Mouse (Mus musculus): ENCODE measurements around the gene Slc6a9.

Slc6a9 gene

DNA sequence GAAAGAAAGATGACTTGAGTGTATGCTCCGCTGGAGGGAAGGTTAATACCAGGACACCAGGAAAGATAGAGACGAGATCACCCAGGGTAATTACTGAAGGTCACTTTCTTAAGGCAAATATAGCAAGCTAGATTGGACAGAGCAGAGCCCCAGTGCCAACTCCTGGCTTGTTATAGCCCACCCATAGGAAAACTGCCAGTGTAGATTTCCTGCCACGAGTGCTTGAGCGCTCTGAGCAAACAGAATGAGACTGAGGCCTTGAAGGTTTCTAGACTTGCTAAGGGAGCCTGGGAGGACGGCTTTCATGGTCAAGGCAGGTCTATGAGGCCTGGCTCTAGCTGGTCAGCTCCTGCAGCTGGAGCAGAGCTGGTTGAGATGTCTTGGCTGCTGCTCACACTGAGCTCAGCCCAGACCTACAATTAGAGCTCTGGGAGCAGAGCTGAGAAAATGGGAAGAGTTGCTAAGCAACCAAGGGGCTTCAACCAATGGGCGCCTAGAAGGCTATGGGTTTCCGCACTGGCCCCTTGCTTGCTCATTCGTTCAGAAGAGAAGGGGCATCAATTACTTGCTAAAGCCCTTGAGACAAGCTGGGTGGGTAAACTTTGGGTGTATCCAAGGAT lies 74.6 kb downstream of the Slc6a9 start:
- no peak for DNase-seq (ENCODE audit: low read depth, low spot score)

DNA sequence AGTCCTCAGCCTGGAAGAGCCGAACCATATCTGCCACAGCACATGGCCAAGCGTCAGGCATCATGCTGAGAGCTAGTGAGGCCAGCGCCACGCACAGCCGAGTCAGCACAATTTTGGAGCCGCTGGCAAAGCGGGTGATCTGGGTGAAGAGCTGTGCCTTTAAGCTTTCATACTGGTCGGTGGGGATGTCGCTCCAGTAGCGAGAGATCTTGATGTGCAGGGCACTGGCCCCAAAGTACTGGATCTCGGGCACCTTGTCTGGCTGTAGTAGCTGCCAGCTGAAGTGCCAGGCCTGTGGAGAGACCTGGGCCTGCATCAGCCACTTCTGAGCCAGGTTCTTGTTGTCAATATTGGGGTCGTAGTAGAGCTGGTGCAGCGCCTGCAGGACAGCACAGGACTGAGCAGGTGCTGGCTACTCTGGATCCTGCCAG lies 77.8 kb downstream of the Slc6a9 start:
- no peak for DNase-seq (ENCODE audit: low read depth, low spot score)

DNA sequence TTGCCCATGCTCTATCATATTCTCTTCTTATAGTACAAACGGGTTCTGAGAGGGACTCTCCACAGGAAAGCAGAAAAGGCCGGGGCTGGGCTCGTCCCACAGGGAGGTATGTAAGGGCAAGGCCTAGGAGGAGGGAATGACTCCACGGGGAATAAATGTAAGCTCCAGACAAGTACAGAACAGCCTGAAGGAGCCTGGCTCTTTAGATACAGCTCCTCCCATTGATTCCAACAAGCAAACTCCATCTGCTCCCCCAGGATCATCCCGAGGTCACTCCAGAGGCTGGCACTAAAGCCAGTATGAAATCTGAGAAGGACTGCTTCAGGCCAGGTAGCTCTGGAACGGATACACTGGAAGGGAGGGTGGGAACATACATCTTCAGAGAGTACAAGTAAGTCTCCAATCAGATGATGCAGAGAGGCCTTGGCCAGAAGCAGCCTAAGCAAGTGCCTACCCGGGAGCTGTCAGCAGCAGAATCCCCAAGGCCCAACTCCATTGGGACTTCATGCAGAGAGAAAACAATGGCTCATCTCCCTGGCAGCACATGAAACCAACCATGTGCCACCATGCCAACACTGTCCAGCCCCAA lies 78.5 kb downstream of the Slc6a9 start:
- DNase-seq (ENCODE audit: low read depth, low spot score), result no peak

DNA sequence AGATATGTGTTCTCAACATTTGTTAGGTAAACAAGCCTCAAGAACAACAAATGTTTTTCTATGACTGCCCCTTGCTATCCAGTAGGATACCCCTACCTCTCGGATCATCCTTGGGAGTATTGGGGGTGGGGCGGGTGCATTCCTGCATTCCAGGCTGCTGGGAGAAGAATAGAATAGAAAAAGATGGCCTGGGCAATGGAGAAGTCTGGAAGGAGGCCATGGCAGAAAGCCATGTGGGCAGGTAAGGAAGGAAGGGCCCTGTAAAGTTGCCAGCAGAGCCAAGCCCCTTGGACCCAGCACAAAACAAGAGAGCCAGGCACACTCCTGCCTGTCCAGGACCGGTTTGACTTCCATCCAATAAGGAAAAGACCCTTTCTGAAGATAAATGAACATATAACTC lies 79.1 kb downstream of the Slc6a9 start:
- DNase-seq (ENCODE audit: low read depth, low spot score), result peak; percentile 60

DNA sequence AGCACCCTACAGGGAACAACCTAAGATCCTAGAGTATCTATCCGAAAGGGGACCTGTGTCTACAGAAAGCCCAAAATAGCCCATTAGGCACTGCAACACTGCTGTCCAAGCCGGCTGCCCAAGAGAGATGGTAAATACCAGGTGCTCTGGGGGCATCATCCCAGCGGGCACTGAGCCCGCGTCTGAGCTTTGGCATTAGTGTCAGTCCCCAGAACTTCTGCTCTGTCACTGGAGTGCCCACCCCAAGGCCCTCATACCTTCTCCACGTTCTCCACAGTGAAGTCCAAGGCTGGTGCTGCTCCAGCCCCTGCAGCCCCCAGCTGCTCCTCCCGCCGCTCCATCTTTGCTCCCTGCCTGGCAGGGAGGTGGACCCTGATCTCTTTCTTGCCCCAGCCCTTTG lies 79.7 kb downstream of the Slc6a9 start:
- DNase-seq (ENCODE audit: low read depth, low spot score), result no peak

DNA sequence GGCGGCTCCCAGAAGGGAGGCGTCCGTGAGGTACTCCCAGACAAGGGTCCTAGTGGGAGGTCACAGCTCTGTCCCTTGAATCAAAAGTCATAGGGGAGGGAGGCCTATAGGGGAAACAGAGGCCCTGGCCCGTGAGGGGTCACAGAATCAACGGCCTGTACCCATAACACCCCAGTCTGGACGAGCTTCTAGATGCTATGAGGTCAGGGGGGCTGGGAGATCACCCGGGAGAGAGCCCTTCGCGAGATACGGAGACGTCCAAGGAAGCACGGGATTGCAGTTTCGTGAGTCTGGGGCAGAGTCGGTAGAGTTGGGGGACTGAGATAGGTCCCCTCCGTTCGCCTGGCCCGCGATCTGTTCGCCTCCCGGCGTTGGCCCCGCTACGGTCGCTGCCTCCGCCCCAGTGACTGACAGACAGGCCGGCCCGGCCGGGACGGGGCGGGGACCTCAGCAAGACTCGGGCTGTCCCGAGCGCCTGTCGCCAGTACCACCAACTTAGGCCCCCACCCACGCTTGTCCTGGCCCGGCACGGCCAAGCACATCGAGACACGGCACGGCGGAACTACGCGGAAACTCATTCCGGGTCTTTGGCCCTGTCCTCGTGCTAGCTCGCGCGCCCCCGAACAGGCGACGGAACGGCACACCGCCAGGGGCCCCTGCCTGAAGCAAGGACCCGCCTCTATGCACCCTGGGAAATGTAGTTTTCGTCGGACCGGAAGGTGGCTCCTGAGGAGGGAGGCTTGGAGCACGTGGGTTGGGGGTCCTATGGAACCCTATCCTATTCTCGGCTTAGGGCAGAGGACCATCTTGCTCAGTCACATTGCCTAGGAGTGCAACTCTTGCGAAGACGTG lies 80.5 kb downstream of the Slc6a9 start, which contains the start of gene Ipo13:
TSS of gene Ipo13 (minus strand) at position 409 of the 852 bp plus-strand sequence.
- DNase-seq (ENCODE audit: low read depth, low spot score), result peak; percentile 96

DNA sequence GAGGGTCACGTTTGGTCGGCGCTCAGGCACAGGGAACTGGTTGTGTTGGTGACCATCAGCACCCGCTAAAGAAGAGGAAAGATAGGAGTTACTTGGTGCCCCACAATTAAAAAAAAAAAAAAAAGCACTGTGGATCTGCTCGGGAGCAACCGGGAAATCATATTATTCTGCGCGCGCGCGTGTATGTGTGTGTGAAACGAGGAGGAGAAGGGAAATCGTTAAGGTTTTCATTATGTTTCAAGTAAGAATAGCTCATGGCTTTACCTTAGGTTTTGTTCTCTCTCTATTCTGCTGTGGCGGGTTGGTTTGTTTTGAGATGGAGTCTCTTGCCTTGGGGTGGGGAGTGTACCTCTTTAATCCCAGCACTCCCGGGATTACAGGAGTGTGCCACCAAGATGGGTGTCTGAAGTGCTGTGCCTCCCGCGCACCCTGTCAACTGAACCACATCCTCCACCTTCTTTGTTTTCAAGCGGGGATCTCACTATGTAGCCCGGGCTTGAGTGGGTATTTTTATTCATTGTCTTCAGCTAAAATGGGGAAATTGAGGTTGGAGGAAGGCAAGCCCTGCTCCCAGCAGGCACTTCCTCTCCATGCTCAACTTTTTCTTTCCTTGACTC lies 81.3 kb downstream of the Slc6a9 start:
- peak; percentile 37 for DNase-seq (ENCODE audit: low read depth, low spot score)

DNA sequence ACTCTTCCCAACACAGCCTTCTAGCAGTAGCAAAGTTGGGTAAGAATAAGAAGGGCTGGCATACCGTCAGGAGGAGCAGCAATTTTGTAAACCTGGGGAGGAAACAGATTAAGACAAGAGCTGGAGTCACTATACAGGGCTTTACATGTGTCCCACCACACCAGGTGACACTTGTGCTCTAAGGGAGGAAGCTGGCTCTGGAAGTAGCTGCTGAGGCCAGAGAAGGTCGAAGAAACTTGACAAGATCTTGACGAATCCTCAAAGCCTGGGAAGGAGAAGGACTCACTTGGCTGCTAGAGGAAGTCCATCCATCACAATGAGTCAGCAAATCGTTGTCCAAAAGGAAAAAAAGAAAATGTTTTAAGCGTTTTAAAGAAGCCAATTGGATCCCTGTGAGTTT lies 82.1 kb downstream of the Slc6a9 start:
- DNase-seq (ENCODE audit: low read depth, low spot score), result no peak

DNA sequence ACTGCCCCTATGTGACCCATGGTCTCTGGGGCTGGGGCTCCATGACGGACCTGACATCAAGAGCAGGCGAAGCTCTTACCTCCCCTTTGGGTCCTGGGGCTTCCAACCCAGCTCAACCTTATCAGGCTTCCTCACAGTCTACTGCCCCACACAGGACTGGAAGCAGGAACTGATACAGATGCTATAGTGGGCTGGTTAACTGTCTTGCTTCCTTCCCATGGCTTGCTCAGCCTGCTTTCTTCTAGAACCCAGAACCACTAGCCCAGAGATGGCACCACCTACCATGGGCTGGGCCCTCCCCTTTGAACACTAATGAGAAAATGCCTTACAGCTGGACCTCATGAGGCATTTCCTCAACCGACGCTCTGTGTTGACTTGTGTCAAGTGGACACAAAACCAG lies 83.1 kb downstream of the Slc6a9 start:
- no peak for DNase-seq (ENCODE audit: low read depth, low spot score)

DNA sequence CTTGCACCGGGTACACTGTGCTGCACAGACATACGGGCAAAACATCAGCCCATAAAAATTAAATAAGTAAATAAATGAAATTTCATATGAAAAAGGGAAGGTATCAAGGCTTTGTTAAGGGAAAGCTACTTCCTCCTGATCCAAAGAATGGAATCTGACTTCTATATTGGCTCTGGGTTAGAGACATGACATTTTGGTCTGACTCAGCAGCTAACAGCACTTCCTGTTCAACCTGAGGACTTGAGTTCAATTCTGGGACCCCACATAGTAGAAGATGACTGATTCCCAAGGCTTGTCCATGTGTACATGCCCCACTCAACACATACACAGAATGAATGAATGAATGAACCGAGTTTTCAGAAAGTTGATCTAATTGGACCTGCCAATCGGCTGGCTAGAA lies 83.5 kb downstream of the Slc6a9 start:
- DNase-seq (ENCODE audit: low read depth, low spot score), result no peak

DNA sequence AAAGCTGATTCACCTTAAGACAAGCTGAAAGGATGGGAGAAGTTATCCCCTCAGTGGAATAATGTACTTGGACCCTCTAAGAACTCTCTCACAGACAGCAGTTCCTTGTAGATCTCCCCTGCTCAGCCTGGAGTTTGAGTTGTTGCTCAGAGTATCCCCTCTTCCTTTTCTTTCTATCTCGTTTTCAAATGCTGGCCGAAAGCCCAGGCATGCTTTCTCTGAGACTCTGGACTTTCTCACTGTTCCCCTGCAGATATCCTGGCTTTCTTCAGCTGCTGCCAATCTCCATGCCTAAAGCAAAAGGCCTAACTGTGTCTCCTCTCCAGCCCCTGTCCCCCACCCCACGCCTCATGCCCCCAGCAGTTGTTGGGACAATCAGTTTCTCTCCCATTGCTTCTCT lies 84.0 kb downstream of the Slc6a9 start:
- no peak for DNase-seq (ENCODE audit: low read depth, low spot score)

DNA sequence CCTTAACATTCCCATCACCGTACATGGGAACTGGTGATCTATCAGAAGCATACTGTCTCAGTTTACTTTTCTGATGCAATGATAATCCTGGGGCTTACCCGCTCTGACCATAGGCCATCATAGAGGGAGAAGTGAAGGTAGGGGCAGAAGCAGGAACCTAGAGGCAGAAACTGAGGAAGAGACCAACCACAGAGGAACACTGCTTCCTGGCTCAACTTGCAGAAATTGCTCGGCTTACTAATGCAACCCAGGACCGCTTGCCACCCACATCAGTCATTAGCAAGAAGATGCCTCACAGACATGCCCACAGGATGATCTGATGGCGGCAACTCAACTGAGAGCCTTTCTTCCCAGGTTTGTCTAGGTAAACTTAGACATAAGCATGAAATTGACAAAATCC lies 84.5 kb downstream of the Slc6a9 start:
- no peak for DNase-seq (ENCODE audit: low read depth, low spot score)

DNA sequence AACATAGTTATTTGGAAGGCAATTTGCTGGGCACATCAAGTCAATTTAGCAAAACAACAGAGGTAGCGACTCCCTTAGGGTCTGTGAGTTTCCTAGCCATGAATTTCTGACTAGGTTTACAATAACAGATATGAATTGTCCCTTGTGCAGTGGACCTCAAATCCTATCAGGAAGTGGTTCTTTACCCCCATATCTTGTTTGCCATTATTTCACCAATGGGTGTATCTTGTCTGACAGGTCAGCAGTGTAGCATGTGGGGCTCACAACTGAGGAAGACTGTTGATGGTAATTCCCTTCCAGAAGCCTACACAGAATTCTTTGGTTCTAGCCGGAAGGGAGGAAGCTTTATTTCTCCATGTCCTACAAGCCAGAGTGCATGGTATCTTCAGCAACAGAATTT lies 87.1 kb downstream of the Slc6a9 start:
- no peak for DNase-seq (ENCODE audit: low read depth, low spot score)

DNA sequence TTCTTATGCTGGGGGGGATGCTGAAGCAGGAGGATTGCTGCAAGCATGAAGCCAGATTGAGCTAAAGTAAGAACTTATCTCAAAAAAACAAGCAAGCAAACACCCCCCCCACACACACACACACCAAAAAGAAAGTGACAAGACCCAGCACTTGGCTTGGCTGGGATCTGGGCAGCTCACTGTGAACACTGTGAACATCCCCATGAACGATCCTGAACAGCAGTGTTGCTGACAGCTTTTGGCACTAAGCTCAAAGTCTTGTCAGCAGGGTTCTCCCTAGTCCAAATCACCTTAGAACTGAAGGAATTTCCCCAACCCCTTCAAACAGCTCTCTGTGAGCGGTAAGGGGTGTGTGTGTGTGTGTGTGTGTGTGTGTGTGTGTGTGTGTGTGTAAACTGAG lies 89.1 kb downstream of the Slc6a9 start:
- no peak for DNase-seq (ENCODE audit: low read depth, low spot score)
